Mouse (Mus musculus): ENCODE measurements around the gene Slc25a29. TPM values are rescaled to one million over a fixed set of nuclear protein-coding genes. Genes with fewer than 3 reads are reported as not detected.

The Slc25a29 gene
- polyA plus RNA-seq, 1 experiment from 2014 or later: 2.9 TPM

GRCm38 (mm10) chr12:108831966-108832643 is 3.6 kb downstream of the Slc25a29 start:
- Histone ChIP-seq H3K4me2 (no peak overlapping the region), H3K4me3 (ENCODE audit: low read depth, low read length) (no peak overlapping the region), H3K27ac (ENCODE audit: low read depth, low read length) (no peak overlapping the region), H3K9ac (ENCODE audit: low read depth, low read length) (no peak overlapping the region), H3K4me1 (replicated peaks; ENCODE audit: control insufficient read depth, insufficient read depth, low read length) (peaks cover 14% of the 10 kb centered on the region), H3K36me3 (ENCODE audit: control insufficient read depth, insufficient read depth, low read length) (0 out of 2 replicates have a peak, but pooled peaks cover 3% of the 10 kb centered on the region), H3K27me3 (replicated peaks; ENCODE audit: control insufficient read depth, insufficient read depth, low read length) (no peaks in the 10 kb centered on the region), H3K9me3 (ENCODE audit: control insufficient read depth, low read length) (no peaks in the 10 kb centered on the region)
- ATAC-seq (replicated peaks; ENCODE audit: low FRiP score) (no peak), DNase-seq (ENCODE audit: low spot score) (no peak)
- WGBS: 73% methylated on average over 9 of the region's 9 CpGs

GRCm38 (mm10) chr12:108830358-108830757 is 5.3 kb downstream of the Slc25a29 start:
- no peak overlapping the region for H3K4me3 ChIP-seq (ENCODE audit: low read depth, low read length)
- H3K9ac ChIP-seq (ENCODE audit: low read depth, low read length): no peak overlapping the region
- H3K36me3 ChIP-seq (ENCODE audit: control insufficient read depth, insufficient read depth, low read length): 0 out of 2 replicates have a peak, but pooled peaks cover 3% of the 10 kb centered on the region
- no peak for DNase-seq (ENCODE audit: low spot score)
- no peak overlapping the region for H3K27ac ChIP-seq (ENCODE audit: low read depth, low read length)
- no peaks in the 10 kb centered on the region for H3K9me3 ChIP-seq (ENCODE audit: control insufficient read depth, low read length)
- H3K4me1 ChIP-seq (replicated peaks; ENCODE audit: control insufficient read depth, insufficient read depth, low read length): peaks cover 6% of the 10 kb centered on the region
- 86% methylated on average over 6 of the region's 6 CpGs for WGBS
- no peak overlapping the region for H3K4me2 ChIP-seq
- ATAC-seq (replicated peaks; ENCODE audit: low FRiP score): no peak
- H3K27me3 ChIP-seq (replicated peaks; ENCODE audit: control insufficient read depth, insufficient read depth, low read length): no peaks in the 10 kb centered on the region

- DNase-seq (ENCODE audit: low spot score) (no peak), ATAC-seq (replicated peaks; ENCODE audit: low FRiP score) (no peak)
- Histone ChIP-seq H3K9me3 (ENCODE audit: control insufficient read depth, low read length) (no peaks in the 10 kb centered on the region), H3K9ac (ENCODE audit: low read depth, low read length) (no peak overlapping the region), H3K36me3 (ENCODE audit: control insufficient read depth, insufficient read depth, low read length) (0 out of 2 replicates have a peak, but pooled peaks cover 3% of the 10 kb centered on the region), H3K4me1 (replicated peaks; ENCODE audit: control insufficient read depth, insufficient read depth, low read length) (no peaks in the 10 kb centered on the region), H3K4me2 (no peak overlapping the region), H3K4me3 (ENCODE audit: low read depth, low read length) (no peak overlapping the region), H3K27ac (ENCODE audit: low read depth, low read length) (no peak overlapping the region), H3K27me3 (replicated peaks; ENCODE audit: control insufficient read depth, insufficient read depth, low read length) (no peaks in the 10 kb centered on the region)
- 83% methylated on average over 5 of the region's 5 CpGs for WGBS
Observed at GRCm38 (mm10) chr12:108829636-108830035, 6.0 kb downstream of the Slc25a29 start.

- H3K36me3 ChIP-seq (ENCODE audit: control insufficient read depth, insufficient read depth, low read length): 0 out of 2 replicates have a peak, but pooled peaks cover 3% of the 10 kb centered on the region
- ATAC-seq (replicated peaks; ENCODE audit: low FRiP score) (no peak), DNase-seq (ENCODE audit: low spot score) (no peak)
- 92% methylated on average over 6 of the region's 6 CpGs for WGBS
- H3K9me3 ChIP-seq (ENCODE audit: control insufficient read depth, low read length): no peaks in the 10 kb centered on the region
- H3K27ac ChIP-seq (ENCODE audit: low read depth, low read length): no peak overlapping the region
- no peaks in the 10 kb centered on the region for H3K27me3 ChIP-seq (replicated peaks; ENCODE audit: control insufficient read depth, insufficient read depth, low read length)
- no peak overlapping the region for H3K4me3 ChIP-seq (ENCODE audit: low read depth, low read length)
- H3K4me1 ChIP-seq (replicated peaks; ENCODE audit: control insufficient read depth, insufficient read depth, low read length): no peaks in the 10 kb centered on the region
- no peak overlapping the region for H3K4me2 ChIP-seq
- H3K9ac ChIP-seq (ENCODE audit: low read depth, low read length): no peak overlapping the region
Observed at GRCm38 (mm10) chr12:108827641-108828040, 8.0 kb downstream of the Slc25a29 start.

GRCm38 (mm10) chr12:108826958-108827535 is 8.6 kb downstream of the Slc25a29 start:
- DNase-seq (ENCODE audit: low spot score) (no peak), ATAC-seq (replicated peaks; ENCODE audit: low FRiP score) (no peak)
- Histone ChIP-seq H3K4me1 (replicated peaks; ENCODE audit: control insufficient read depth, insufficient read depth, low read length) (no peaks in the 10 kb centered on the region), H3K36me3 (ENCODE audit: control insufficient read depth, insufficient read depth, low read length) (0 out of 2 replicates have a peak, but pooled peaks cover 3% of the 10 kb centered on the region), H3K27ac (ENCODE audit: low read depth, low read length) (no peak overlapping the region), H3K4me3 (ENCODE audit: low read depth, low read length) (no peak overlapping the region), H3K9me3 (ENCODE audit: control insufficient read depth, low read length) (no peaks in the 10 kb centered on the region), H3K4me2 (no peak overlapping the region), H3K27me3 (replicated peaks; ENCODE audit: control insufficient read depth, insufficient read depth, low read length) (no peaks in the 10 kb centered on the region), H3K9ac (ENCODE audit: low read depth, low read length) (no peak overlapping the region)
- WGBS: 97% methylated on average over 28 of the region's 28 CpGs

GRCm38 (mm10) chr12:108826282-108826957 is 9.3 kb downstream of the Slc25a29 start:
- DNase-seq (ENCODE audit: low spot score) (no peak), ATAC-seq (replicated peaks; ENCODE audit: low FRiP score) (no peak)
- WGBS: 92% methylated on average over 19 of the region's 19 CpGs
- H3K4me2 ChIP-seq: no peak overlapping the region
- no peak overlapping the region for H3K27ac ChIP-seq (ENCODE audit: low read depth, low read length)
- H3K9me3 ChIP-seq (ENCODE audit: control insufficient read depth, low read length): no peaks in the 10 kb centered on the region
- 0 out of 2 replicates have a peak, but pooled peaks cover 3% of the 10 kb centered on the region for H3K36me3 ChIP-seq (ENCODE audit: control insufficient read depth, insufficient read depth, low read length)
- H3K27me3 ChIP-seq (replicated peaks; ENCODE audit: control insufficient read depth, insufficient read depth, low read length): no peaks in the 10 kb centered on the region
- no peak overlapping the region for H3K4me3 ChIP-seq (ENCODE audit: low read depth, low read length)
- H3K9ac ChIP-seq (ENCODE audit: low read depth, low read length): no peak overlapping the region
- no peaks in the 10 kb centered on the region for H3K4me1 ChIP-seq (replicated peaks; ENCODE audit: control insufficient read depth, insufficient read depth, low read length)

GRCm38 (mm10) chr12:108825561-108826224 is 10.0 kb downstream of the Slc25a29 start:
- Histone ChIP-seq H3K4me1 (replicated peaks; ENCODE audit: control insufficient read depth, insufficient read depth, low read length) (no peaks in the 10 kb centered on the region), H3K4me3 (ENCODE audit: low read depth, low read length) (no peak overlapping the region), H3K27ac (ENCODE audit: low read depth, low read length) (no peak overlapping the region), H3K4me2 (no peak overlapping the region), H3K9me3 (ENCODE audit: control insufficient read depth, low read length) (no peaks in the 10 kb centered on the region), H3K27me3 (replicated peaks; ENCODE audit: control insufficient read depth, insufficient read depth, low read length) (no peaks in the 10 kb centered on the region), H3K36me3 (ENCODE audit: control insufficient read depth, insufficient read depth, low read length) (0 out of 2 replicates have a peak, but pooled peaks cover 3% of the 10 kb centered on the region), H3K9ac (ENCODE audit: low read depth, low read length) (no peak overlapping the region)
- ATAC-seq (replicated peaks; ENCODE audit: low FRiP score): no peak
- 94% methylated on average over 13 of the region's 13 CpGs for WGBS
- no peak for DNase-seq (ENCODE audit: low spot score)

- Histone ChIP-seq H3K4me3 (ENCODE audit: low read depth, low read length) (no peak overlapping the region), H3K27ac (ENCODE audit: low read depth, low read length) (no peak overlapping the region), H3K4me2 (no peak overlapping the region), H3K27me3 (replicated peaks; ENCODE audit: control insufficient read depth, insufficient read depth, low read length) (no peaks in the 10 kb centered on the region), H3K36me3 (ENCODE audit: control insufficient read depth, insufficient read depth, low read length) (0 out of 2 replicates have a peak, but pooled peaks cover 5% of the 10 kb centered on the region), H3K4me1 (replicated peaks; ENCODE audit: control insufficient read depth, insufficient read depth, low read length) (no peaks in the 10 kb centered on the region), H3K9me3 (ENCODE audit: control insufficient read depth, low read length) (no peaks in the 10 kb centered on the region), H3K9ac (ENCODE audit: low read depth, low read length) (no peak overlapping the region)
- no peak for DNase-seq (ENCODE audit: low spot score)
- ATAC-seq (replicated peaks; ENCODE audit: low FRiP score): no peak
- WGBS: 89% methylated on average over 15 of the region's 15 CpGs
Observed at GRCm38 (mm10) chr12:108824225-108824874, 11.3 kb downstream of the Slc25a29 start.

All from liver, embryonic 11.5 days (tissue).